Mouse (Mus musculus) right cerebral cortex, postnatal 10 days (tissue): ENCODE measurements at regions not wholly inside any gene's neighbourhood (a gene's known extent, or its start where the extent isn't known, plus 50 kb on each side); places are given as distances from the start of the nearest gene placed in this dataset.

Experiments used
- DNase-seq, 2 experiments: peaks; one replicate each; pipeline ENCODE4 v3.0.0; 2021; ENCODE audit warnings: low spot score in 2 of 2

DNA sequence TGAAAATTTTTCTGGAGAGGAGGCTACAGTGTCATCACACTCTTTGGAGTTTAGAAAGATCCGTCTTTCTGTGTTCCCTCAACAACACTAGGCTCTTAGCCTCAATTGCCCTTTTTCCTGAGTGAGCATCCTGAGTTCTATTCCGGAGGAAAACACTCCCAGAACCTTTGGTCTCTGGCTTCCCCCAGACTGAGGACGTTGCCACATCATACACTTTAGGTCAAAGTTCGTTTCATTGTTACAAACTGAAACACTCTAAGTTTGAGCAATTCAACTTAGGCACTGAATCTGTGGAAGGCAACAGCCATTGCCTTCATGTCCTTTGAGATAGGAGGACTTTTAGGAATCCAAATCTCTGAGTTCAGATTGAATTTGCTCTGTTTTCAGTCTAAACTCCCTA is 85.0 kb downstream of the Arl4a start:
- DNase-seq = no peak

DNA sequence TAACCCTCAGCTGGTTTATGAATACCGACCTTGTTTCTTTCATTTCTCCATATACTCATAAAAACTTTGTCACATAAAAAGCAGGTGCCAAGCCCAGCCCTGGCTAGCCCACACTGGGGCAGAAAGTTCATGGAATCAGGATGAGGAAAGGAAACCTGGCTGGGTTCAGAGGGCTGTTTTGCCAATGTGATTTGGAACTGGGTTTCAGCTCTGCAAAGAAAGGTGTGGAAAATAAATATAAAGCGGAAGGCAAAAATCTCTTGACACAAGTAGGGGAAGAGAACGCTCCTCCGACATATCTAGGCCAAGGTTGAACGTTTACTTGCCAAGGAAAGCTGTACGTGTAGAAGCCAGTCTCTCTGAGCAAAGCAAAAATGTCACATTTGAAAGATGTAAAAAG is 85.9 kb downstream of the Arl4a start:
- no peak for DNase-seq

DNA sequence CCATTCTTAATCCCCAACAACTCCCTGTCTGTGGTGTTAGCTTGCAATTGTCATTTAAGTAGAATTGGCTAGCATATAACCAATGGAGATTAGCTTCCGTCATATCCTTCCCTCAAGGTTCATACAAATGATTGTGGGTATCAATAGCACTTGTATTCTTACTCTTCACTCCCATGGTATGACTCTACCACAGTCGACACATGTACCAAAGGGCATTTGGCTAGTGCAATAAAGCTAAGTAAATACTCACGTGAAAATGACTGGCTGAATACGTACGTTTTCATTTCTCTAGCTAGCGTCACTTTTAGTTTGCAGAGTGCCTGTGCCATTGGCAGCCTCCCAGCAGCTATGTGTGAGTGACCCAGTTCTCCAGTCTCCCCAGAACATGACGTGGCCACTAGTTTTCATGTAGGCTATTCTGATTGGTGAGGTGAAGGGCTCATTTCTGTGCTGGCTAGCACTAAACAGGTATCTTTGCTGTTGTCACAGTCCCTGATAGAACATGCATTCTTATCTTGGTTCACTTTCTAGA is 87.5 kb downstream of the Arl4a start:
- peak; percentile 42 to 54 for DNase-seq

DNA sequence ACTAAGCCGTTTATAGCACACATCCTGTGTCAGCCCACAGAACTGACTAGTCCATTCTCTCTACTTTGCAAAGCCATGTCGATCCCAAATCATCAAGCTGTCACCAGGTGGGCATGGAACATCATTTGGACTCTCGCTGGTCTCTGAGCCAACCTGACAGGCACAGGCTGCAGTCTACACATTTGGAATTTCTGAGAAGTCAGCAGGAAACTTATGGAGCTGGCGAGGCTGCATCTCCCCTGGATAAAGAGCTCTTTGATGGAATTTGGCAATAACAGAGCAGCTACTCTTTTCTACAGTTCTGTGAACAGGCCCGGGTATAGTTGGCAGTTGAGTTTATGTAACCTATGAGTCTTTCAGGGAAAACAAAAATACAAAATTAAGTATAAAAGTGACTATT is 94.9 kb downstream of the Arl4a start:
- DNase-seq = no peak

DNA sequence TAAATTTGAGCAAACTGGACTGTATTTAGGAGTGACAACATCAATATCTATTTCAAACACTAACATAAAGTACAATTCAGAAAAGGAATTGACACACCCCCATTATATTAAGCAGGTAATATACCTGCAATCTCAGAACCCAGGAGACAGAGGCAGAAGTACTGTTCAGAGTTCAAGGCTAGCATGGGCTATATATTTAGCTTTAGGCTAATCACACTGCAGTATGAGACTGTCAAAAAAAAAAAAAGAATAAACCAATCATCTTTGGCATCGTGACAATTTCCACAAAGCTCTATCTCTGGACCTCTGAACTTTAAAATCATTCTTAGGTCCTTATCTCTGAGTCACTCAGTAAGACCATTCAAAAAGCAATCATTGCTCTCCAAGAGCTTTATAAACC is 96.7 kb downstream of the Arl4a start:
- DNase-seq = no peak

DNA sequence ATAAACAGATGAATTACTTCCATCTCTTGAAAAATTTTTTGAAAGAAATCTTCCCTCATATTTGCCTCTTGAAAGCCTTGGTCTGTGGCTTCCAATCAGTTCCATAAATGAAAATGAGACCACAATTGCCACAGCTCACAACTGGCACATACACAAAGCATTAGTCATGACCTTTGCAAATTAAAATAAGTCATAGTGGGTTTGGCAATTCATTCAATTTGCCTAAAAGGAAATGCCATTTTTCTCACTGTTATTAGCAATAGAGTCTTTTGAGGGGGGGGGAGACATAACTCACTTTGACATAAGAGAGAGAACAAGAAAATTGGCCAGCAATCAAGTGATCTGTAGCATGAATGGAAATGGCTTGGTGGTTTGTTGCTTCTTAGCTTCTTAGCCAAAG is 98.8 kb downstream of the Arl4a start:
- no peak for DNase-seq

DNA sequence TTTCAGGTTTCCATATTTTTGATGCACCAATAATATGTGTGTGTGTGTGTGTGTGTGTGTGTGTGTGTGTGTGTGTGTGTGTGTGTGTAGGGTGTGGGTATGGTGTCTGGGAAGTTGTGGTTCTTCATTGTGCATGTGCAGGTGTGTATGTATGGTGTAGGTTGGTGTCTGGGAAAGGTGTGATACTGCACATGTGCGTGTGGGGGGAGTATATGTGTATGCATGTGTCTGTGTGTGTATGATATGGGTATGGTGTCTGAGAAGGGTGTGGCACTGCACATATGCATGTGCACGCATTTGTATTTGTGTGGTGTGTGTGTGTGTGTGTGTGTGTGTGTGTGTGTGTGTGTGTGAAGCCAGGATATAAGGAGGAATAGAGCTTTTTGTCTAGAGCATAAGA is 99.6 kb downstream of the Arl4a start:
- no peak for DNase-seq

DNA sequence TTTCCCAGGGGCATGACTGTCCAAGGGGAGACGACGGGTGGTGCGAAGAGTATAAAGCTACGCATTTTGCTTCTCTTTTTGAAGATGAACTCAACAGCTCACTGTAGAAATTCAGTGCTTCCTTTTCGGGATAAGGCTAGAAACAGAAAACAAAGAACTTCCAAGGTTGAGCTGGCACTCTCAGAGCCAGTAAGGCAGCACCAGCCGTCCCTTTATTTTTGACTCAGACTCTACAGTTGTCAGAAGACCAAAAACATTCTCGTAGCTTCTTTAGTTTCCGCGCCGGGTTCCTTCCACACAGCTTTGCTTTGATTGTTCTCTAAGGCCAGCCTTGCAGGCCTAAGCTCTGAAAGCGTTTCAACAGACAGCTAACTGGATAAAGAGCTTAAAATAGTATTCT is 101.5 kb downstream of the Arl4a start:
- DNase-seq = peak; percentile 30 to 42

DNA sequence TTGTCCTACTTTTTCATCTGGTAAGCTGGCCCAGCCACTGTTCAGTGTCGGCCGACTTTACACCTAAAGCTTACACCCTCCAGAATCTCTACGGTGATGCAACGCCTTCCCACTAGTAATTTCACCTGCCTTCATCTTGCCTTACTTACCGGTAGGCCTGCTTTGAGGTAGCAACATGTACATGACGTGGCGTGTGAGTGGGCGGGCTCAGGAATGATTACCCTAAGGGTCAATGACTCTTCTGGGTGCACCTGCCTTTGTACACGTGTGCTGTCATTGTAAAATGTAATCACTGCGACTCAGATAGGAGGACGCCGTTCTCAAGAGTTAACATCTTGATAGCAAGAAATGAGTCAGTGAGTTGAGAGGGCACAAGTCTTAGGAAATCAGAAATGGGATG is 102.0 kb downstream of the Arl4a start:
- no peak for DNase-seq

DNA sequence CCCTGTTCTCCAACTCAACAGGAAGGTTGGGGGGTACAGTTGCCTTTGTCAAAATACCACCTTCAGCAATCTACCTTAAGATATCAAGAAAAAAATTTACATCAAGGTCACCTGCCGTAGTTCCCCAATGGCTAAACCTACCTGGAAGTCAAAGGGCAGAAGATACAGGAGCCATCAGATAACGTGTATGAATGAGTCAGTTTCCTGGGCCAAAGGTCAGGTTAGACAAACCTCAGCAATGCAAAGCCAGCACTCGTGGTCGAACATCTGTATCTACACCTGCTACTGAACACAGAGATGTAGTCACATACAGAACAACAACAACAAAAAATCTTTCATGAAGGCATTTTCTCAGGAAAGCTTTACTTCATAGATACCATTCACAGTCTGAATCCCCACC is 102.9 kb downstream of the Arl4a start:
- no peak for DNase-seq

DNA sequence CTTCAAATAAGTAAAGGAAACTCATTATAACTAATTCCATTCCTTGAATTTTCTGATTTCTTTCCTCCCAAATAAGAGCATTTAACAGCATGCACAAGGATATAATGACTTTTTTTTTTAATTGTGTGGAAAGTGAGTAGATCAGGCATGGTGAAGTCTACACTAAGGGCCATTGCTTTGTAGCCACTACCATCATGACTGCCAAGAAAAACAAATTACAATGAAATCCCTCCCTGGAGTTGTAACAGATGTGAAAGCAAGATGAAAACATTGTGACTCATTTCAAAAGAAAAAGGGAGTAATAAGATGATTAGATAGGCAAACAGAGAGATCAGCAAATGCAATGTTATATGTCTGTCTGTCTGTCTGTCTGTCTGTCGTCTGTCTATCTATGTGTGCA is 106.6 kb downstream of the Arl4a start:
- DNase-seq = no peak

DNA sequence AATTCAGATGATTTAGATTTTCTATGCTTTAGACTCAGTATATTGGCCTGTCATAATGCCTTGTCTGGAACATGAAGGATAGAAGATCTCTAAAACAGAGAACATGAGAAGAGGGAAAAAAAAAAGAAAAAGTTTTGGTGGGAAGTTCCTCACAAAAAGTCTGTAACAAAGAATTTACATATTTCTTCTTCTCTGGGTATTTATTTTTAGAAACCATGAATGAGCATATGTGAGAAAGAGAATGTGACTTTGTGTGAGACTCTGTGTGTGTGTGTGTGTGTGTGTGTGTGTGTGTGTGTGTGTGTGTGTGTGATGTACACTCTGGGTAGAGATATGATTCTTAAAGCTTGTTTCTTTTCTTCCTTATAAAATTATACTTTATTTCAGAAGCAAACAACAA is 109.9 kb downstream of the Arl4a start:
- no peak for DNase-seq

DNA sequence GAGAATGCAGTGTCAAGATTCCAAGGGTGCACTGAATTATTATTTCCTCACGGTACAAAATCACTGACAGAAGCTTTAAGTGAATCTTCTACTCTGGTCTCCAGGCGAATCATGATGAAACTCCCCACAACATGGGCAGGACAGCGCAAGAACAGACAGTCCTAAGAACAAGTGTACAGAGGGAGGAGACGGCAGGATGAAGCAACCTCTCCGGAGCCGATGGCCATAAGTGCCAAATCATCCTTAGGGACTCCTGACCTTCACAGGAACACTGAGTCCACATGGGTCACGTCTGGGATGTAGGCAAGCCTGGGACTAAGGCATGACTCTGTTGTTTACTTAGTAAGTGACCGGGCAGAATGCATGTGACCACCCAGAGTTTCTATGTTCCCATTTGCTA is 110.8 kb downstream of the Arl4a start:
- no peak for DNase-seq

DNA sequence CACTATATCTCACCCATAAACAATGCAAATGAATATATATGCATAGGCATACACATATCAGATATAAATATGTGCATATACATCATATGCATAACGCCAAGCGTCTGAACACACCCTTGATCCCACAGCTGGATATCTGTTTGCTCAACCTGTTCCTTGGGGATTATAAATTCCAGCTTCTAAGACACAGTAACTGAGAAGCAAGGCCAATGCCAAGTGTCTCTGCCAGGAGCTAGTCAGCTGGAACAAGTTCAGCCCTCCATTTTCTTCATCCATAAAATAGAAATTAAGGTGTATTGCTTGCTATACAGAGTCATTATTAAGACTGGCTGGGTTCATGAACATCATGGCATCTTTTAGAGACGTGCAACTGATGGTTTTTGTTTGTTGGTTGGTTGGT is 116.3 kb downstream of the Arl4a start:
- no peak for DNase-seq

DNA sequence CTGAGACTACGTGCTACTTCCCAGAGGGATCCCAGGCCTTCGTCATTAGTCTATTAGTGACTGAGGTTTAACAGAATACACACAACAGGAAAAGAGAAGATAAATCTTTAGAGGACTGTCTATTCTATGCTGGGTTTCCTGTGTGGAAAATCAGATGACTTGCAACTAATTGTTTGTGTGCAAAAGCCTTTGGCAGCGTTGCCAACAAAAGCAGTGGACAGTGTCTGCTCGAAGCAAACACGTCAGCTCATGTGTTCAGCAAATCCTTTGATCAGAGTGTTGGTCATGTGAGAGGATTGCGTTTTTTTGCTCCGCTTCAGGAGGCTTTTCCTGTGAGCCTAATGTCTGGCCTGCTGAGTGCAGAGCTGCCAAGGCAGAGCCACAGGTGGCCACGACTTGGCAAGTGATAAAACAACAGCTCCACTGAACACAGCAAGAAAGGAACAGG is 117.3 kb downstream of the Arl4a start:
- peak; percentile 65 to 73 for DNase-seq

DNA sequence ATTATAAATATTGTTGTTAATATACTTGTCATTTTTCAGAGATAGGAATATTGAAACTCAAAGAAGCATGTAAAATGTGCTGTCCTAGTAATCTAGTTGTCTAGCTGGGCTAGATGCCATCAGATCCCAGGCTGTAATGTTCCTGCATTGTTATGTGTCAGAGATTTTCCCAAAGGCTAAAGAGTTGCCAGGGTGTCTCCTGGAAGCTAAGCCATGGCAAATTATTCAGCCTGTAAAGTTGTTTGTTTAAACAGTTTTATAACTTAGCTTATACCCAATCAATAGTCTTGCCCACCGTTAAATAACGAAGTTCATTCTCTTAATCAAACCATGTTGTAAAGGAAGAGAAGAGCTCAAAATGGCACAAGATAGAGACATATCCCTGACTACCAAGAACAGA is 117.9 kb downstream of the Arl4a start:
- DNase-seq = no peak

DNA sequence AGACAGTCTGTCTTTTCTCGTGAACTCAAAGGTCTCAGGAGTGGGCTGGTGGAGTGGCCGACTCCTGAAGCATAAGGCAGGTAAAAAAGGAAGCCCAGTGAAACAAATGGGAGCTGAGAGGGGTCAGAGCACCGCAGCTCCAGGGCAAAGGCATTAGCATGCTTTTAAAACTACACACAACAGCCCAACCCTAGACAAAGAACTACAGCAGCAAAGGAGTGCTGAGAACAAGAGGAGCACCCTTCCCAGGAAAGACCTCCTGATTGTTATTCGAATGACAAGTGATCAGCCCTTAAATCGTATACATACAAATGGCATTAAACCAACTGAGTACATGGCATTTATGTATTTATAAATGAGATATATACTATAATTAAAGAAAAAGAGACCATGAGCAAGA is 149.3 kb downstream of the Arl4a start:
- DNase-seq = no peak

DNA sequence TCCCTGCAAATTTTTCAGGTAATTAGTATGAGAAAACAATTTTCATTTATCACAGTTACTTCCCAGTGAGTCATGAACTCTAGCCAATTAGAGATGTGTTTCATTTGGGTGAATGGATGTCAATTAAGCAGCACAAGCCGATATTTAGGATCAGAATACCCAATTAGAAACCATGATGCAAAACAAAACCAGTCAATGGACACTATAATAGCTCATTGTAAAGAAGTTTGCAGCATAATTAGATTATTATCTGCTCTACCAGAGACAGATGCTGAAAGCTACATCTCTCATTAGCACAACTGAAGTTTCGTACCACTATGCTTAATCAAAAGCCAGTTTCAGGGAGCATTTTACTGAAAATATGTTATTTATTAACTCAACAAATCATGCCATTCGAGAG is 152.5 kb downstream of the Arl4a start:
- DNase-seq = no peak

DNA sequence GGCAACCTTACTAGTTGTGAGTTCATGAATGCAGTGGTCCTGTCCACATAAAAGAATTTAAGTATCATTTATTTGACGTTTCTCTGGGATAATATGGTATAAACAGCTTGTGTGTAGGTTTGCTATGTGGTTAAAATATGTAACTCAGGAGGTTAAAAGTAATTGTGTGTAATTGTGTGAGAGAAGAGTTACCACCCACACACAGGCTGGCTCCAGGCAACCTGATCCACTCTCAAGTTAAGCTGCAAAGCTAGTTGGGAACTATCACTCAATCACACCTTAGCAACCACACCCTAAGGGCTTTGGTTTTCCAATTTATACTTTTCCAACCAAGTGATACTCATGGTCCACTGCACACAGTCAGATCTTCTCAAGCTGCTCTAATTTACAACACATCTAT is 157.5 kb downstream of the Arl4a start:
- DNase-seq = peak in 1 of 2 experiments; percentile 49

DNA sequence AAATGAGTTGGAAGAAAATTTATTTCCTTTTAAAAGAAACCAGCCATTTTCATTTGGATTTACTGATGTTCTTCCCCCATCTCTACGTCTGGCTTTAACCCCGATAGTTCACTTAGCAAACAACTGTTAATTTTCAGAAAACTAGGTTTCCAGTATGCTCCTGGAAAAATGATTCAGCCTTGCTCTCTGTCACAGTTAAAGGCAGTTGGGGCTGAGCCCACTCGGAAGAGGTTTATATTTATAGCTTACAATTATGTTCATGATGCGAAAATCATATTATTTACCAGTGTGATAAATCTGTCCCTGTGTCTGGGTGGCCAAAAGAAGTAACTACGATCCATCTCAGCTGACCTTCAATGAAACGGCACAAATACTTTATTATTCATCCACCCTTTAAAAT is 163.9 kb downstream of the Arl4a start:
- no peak for DNase-seq

DNA sequence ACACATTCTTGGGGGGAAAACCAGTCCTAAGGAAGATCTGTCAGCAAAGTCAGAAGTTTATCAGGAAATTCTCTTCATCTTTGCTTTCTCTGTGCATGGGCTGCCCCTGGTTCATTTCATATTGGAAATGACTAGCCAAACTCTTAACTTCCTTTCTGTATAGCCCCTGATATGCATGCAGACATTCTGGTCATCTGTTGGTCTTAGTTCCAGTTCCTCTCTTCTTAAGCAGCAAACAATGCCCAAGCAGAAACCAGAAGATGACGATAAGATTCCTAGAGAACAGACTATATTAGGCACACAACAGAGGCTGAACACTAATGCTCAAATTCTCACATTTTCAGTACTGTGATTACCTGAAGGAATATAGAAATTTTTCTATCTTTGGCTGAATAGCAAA is 176.0 kb downstream of the Arl4a start:
- DNase-seq = no peak

DNA sequence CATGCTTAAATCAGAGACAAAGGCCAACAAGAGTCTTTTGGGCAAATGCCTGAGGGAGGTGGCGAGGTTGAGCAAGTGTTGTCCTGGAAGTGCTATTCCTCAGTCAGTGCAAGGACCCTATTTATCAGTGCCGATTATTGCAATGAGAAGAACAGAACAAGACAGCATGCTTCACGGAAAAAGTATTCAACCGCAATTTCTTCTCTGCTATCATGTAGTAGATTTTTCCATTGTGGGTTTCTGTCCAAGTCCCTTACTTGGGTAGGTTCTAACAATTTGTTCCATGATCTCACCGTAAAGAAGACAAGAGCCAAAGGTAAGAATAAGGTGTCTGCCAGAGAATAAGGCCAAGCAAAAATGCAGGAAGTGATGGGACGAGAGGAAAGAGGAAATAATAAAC is 186.2 kb downstream of the Arl4a start:
- no peak for DNase-seq

DNA sequence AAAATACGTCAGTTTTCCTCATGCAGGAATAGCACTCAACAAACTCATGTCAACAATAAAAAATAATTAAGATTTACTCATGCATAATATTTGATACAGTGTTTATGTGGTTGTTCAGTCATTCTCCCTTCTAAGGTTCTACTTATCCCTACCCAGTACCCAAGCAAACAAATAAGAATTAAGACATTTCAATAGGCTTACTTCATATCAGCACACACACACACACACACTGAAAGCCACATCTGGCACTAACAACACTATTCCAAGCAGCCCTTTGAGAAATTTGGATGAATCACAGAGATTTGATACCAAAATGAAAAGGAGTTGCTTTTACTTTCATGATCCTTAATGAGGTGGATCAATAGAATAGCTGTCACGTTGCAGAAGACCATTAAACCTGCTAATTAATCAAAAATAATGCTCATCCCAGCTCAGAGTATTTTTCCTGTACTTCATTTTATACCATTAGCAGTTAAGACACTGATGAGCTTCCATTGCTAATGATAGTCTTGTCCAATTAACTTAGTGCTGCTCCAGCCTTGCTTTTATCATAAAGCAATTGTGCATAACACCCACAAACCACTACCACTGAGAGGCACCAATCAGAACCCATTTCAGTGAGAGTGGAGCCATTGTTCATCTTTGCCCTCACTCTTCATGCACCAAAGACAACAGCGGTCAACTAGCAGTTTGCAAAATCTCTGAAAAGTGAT is 188.3 kb downstream of the Arl4a start:
- DNase-seq = no peak

DNA sequence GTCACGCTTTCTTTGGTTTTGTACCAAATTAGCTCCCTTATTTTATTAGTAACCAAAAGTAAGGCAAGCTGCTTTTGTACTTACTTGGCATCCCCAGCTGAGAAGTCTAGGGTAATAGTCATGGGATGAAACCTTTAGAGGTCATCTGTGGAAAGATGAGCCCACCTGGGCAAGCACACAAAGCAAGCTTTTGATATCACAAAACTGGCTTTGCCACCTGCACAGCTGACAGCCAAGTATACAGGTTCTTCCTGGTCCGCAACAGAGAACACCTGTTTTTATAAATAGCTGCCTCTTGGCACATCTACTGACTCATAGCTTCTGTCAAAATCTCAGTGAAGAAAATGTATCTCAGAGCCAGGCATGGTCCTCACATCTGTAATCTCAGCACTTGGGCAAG is 197.2 kb downstream of the Arl4a start:
- DNase-seq = no peak
